ENCODE assay signal across 8 mouse cellular contexts in the genomic region with DNA sequence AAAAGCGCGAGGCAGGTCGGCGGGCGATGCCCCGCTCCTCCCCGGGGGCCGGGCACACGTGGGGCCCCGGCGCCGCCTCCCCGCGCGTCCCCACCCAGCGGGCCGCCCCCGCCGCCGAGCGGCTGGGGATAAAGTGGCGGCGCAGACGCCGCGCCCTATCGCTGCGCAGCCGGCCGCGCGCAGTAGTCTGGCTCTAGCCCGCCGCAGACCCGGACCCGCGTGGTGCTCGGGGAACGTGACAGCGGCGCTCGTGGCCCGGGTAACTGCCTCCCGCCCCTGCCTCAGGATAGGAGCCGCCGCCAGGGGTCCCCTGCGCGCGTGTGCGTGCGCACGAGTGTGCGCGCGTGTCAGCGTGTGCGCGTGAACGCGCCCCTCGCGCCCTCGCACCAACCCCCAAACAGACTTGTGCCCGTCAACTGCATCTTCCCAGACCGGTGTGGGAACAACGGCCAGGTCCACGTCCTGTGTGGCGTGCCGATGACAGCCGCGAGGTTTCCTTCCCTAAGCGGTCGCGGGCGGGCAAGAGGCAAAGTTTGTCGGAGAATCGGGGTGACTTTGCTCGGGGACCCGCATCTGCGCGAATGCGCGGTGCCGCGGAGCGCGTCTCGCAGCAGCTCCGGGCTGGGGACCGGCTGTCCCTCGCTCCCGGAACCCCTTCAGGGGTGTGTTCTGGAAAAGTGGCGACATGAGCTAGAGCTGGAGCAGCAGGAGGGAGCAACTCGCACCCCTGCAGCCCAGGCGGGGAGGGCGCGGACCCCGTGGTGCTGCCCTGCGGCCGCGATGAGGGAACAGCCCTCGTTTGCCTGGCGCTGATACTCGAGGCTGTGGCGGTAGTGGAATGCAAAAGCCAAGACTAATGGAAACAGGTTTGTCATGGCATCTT. TPM values are rescaled to one million over a fixed set of nuclear protein-coding genes. Genes with fewer than 3 reads are reported as not detected.
DNase-seq lines count a peak whose midpoint lies in the region; ATAC-seq and TF ChIP-seq lines count a peak whose summit lies in the region.

Gene Mgll (plus strand): TSS at position 100 of the 883 bp plus-strand sequence.

- intact Hi-C loops in left cerebral cortex, postnatal 4 days (cut with DNase I) = loop anchor here (10.0 kb wide), 1 partner anchor 100 kb away; no protein-coding TSS in a partner anchor

- peak within 1 kb of the TSS; percentile 74 for H3K9ac ChIP-seq in embryonic facial prominence, embryonic 14.5 days (ENCODE audit: low read depth, low read length)

- peak within 1 kb of the TSS; percentile 60; the same call in 1 of the 2 replicates for H3K27ac ChIP-seq in embryonic facial prominence, embryonic 14.5 days (replicated peaks; ENCODE audit: low read depth, low read length)
- peak within 1 kb of the TSS; percentile 40 for H3K27ac ChIP-seq in spleen, adult 2 months (ENCODE audit: insufficient read depth, low read length)

- H3K36me3 ChIP-seq in embryonic facial prominence, embryonic 14.5 days (ENCODE audit: control insufficient read depth, insufficient read depth, low read length) = no peaks in the 10 kb centered on the region
- no peaks in the 10 kb centered on the region for H3K36me3 ChIP-seq in spleen, adult 2 months (ENCODE audit: control insufficient read depth, insufficient read depth, low read length)

- peak; percentile 89 for ATAC-seq in embryonic facial prominence, embryonic 14.5 days (ENCODE audit: low read depth)

- 0 out of 2 replicates have a peak, but pooled peaks cover 4% of the 10 kb centered on the region for H3K27me3 ChIP-seq in embryonic facial prominence, embryonic 14.5 days (replicated peaks; ENCODE audit: control insufficient read depth, insufficient read depth, low read length)
- peaks cover 4% of the 10 kb centered on the region; the same call in 1 of the 2 replicates for H3K27me3 ChIP-seq in spleen, adult 2 months (ENCODE audit: control insufficient read depth, insufficient read depth, low read length)

- no peak for TF ChIP-seq CTCF in spleen, adult 2 months (IDR thresholded peaks at IDR 0.05; ENCODE audit: extremely low read depth, insufficient read depth, insufficient read length, insufficient replicate concordance)

- under 1% methylated on average over 45 of the region's 105 CpGs for WGBS in embryonic facial prominence, embryonic 14.5 days
- 1% methylated on average over 82 of the region's 105 CpGs for WGBS in spleen, adult 2 months

- H3K4me3 ChIP-seq in embryonic facial prominence, embryonic 14.5 days (ENCODE audit: low read depth, low read length) = peak within 1 kb of the TSS; percentile 71
- H3K4me3 ChIP-seq in spleen, adult 2 months (ENCODE audit: extremely low read depth, insufficient read depth, insufficient read length) = peak within 1 kb of the TSS; percentile 67

- peak within 1 kb of the TSS; percentile 95 for H3K4me2 ChIP-seq in embryonic facial prominence, embryonic 14.5 days (ENCODE audit: low read depth, low read length)

- 0 out of 2 replicates have a peak, but pooled peaks cover 3% of the 10 kb centered on the region for H3K4me1 ChIP-seq in embryonic facial prominence, embryonic 14.5 days (ENCODE audit: control insufficient read depth, insufficient read depth, low read length)
- H3K4me1 ChIP-seq in spleen, adult 2 months (ENCODE audit: control insufficient read depth, insufficient read depth, insufficient read length) = peaks cover 9% of the 10 kb centered on the region

- peak; percentile 29 to 53 for DNase-seq in urinary bladder, adult 18-20 months (ENCODE audit: low spot score in 2 of 2)
- DNase-seq in urinary bladder, postnatal 10 days (ENCODE audit: low spot score) = no peak
- DNase-seq in embryonic facial prominence, embryonic 14.5 days (ENCODE audit: low spot score) = peak; percentile 65
- DNase-seq in heart, adult 18-20 months = peak; percentile 81 to 86
- peak; percentile 81 for DNase-seq in kidney, adult 18-20 months
- DNase-seq in left cerebral cortex, postnatal 4 days = peak; percentile 66
- DNase-seq in mesoderm, embryonic 11.5 days (ENCODE audit: low read depth, low spot score) = peak; percentile 49
- peak in 1 of 2 experiments; percentile 31 for DNase-seq in spleen, adult 2 months (ENCODE audit: low read depth in 1 of 2, low spot score in 2 of 2)

- no peak for TF ChIP-seq POLR2A in spleen, adult 2 months (IDR thresholded peaks at IDR 0.05; ENCODE audit: low read depth, low read length)

- H3K9me3 ChIP-seq in embryonic facial prominence, embryonic 14.5 days (ENCODE audit: control insufficient read depth, low read length) = no peaks in the 10 kb centered on the region

RNA-seq across cellular contexts. Expression of gene Mgll, which starts in this region (rescaled TPM):
- polyA plus RNA-seq in embryonic facial prominence, embryonic 14.5 days (2014; fragmentation: Nextera tagmentation; extraction: Ambion mirVana) = 29.1 and 30.4 TPM in 2 replicates
- total RNA-seq in heart, adult 18-20 months (2021) = 10 to 100 TPM; 92.7 to 96.6 TPM
- 10 to 100 TPM; 32.9 to 40.7 TPM for total RNA-seq in left cerebral cortex, postnatal 4 days (2021)
- polyA plus RNA-seq in spleen, adult 2 months (2012; rRNA removed) = 43.1 and 44.9 TPM in 2 replicates
